ENCODE assay signal across 9 mouse cellular contexts in the genomic region with DNA sequence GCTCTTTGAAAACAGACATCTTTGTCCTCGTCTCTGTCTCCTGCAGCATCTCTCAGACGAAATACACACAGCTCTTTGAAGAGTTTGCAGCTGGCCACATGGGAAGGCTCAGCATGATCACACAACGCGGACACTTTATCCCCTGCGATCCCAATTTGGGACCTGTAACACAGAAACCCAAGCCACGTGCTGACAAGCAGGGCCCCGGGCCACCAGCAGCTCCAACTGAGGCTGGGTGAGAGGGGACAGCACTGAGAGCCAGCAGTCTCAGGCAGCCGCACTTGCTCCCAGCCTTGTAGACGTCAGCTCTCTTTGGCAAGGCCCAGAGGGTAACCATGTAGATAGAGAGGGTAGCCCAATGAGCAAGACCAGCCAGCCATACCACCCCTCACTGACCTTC. TPM values are rescaled to one million over a fixed set of nuclear protein-coding genes. Genes with fewer than 3 reads are reported as not detected.
DNase-seq lines count a peak whose midpoint lies in the region; ATAC-seq lines count a peak whose summit lies in the region.
"Had no signal": no experiment of that assay in that cellular context is flagged by ENCODE, and none has a peak within 500 bp of the region (broad histone marks: within the 10 kb centered on the region; RNA-seq: fewer than 3 reads in every experiment).

No protein-coding gene starts in this region.

- H3K9ac ChIP-seq in lung, embryonic 15.5 days = no peak overlapping the region
- H3K9ac ChIP-seq in hindbrain, embryonic 12.5 days = no peak overlapping the region
- H3K9ac ChIP-seq: limb, embryonic 12.5 days had no signal

- H3K4me3 ChIP-seq in lung, embryonic 15.5 days = no peak overlapping the region
- H3K4me3 ChIP-seq in hindbrain, embryonic 12.5 days = no peak overlapping the region
- H3K4me3 ChIP-seq: limb, embryonic 12.5 days had no signal

- H3K27me3 ChIP-seq in lung, embryonic 15.5 days = no peaks in the 10 kb centered on the region
- no peaks in the 10 kb centered on the region for H3K27me3 ChIP-seq in hindbrain, embryonic 12.5 days
- H3K27me3 ChIP-seq: limb, embryonic 12.5 days had no signal

- DNase-seq in frontal cortex, postnatal 10 days (ENCODE audit: low spot score in 2 of 2) = peak; percentile 25 to 30
- DNase-seq in frontal cortex, postnatal 36 days (ENCODE audit: low spot score in 2 of 2) = no peak
- DNase-seq in lung, postnatal 36 days = no peak
- DNase-seq in skeletal muscle tissue, adult 2 months (ENCODE audit: low read depth, low spot score) = peak; percentile 31
- no peak for DNase-seq in spleen, postnatal 36 days (ENCODE audit: low spot score in 2 of 2)

- no peaks in the 10 kb centered on the region for H3K36me3 ChIP-seq in lung, embryonic 15.5 days
- H3K36me3 ChIP-seq in hindbrain, embryonic 12.5 days = no peaks in the 10 kb centered on the region

- H3K27ac ChIP-seq in lung, embryonic 15.5 days = peak overlapping the region; percentile 33; the same call in 1 of the 2 replicates
- peak overlapping the region; percentile 49 for H3K27ac ChIP-seq in hindbrain, embryonic 12.5 days
- H3K27ac ChIP-seq: limb, embryonic 12.5 days had no signal

- no peak for ATAC-seq in lung, embryonic 15.5 days (ENCODE audit: borderline replicate concordance, extremely low read depth, low FRiP score, low TSS enrichment)
- ATAC-seq in hindbrain, embryonic 12.5 days (ENCODE audit: low FRiP score) = peak; percentile 17; the same call in 1 of the 2 replicates
- ATAC-seq in megakaryocyte progenitor cell, adult 5-6 weeks (replicated peaks; ENCODE audit: poor library complexity) = no peak

- 43% methylated on average over 9 of the region's 9 CpGs for WGBS in lung, embryonic 15.5 days
- WGBS in hindbrain, embryonic 12.5 days = 60% methylated on average over 9 of the region's 9 CpGs

- peaks cover 27% of the 10 kb centered on the region for H3K4me1 ChIP-seq in lung, embryonic 15.5 days
- peaks cover 22% of the 10 kb centered on the region for H3K4me1 ChIP-seq in hindbrain, embryonic 12.5 days

- H3K9me3 ChIP-seq in lung, embryonic 15.5 days = no peaks in the 10 kb centered on the region
- 0 out of 2 replicates have a peak, but pooled peaks cover 1% of the 10 kb centered on the region for H3K9me3 ChIP-seq in hindbrain, embryonic 12.5 days (replicated peaks)
- H3K9me3 ChIP-seq: limb, embryonic 12.5 days had no signal

- no peak overlapping the region for H3K4me2 ChIP-seq in lung, embryonic 15.5 days
- no peak overlapping the region for H3K4me2 ChIP-seq in hindbrain, embryonic 12.5 days (replicated peaks)
- H3K4me2 ChIP-seq: limb, embryonic 12.5 days had no signal

RNA-seq across cellular contexts. Expression of a gene that starts 26.0 kb away (rescaled TPM):
- polyA plus RNA-seq in lung, embryonic 15.5 days (2015; fragmentation: Nextera tagmentation; extraction: Ambion mirVana) = 7.3 and 8.0 TPM in 2 replicates
- 5.6 and 6.0 TPM in 2 replicates for polyA plus RNA-seq in hindbrain, embryonic 12.5 days (2016; fragmentation: Nextera tagmentation; extraction: Ambion mirVana)
- 8.9 and 10.5 TPM in 2 replicates for total RNA-seq in megakaryocyte progenitor cell, adult 5-6 weeks (2015)
- 1.5 and 1.6 TPM in 2 replicates for total RNA-seq in megakaryocyte progenitor cell, adult 5-6 weeks (2017)

Comparison
In these comparisons a context has a peak if more than half of its experiments do, and no peak if none do; other contexts are left out.
1. DNase-seq: peak in frontal cortex, postnatal 10 days (2 of 2) and skeletal muscle tissue, adult 2 months (single experiment); none in frontal cortex, postnatal 36 days (0 of 2), lung, postnatal 36 days (single experiment) and spleen, postnatal 36 days (0 of 2).